Mouse (Mus musculus) lung, adult 18-20 months (tissue): ENCODE results near the gene 4930455H04Rik.

Experiments
- DNase-seq, 2 experiments: peaks; one replicate each; pipeline ENCODE4 v3.0.0; 2022; ENCODE audit warnings: mixed read lengths in 2 of 2

Gene 4930455H04Rik

GRCm38 (mm10) chr3:116967436-116967835 lies 631 bp upstream of the 4930455H04Rik start:
- DNase-seq: no peak

GRCm38 (mm10) chr3:116968540-116968997 lies 502 bp downstream of the 4930455H04Rik start, which contains the start of gene Palmd:
Palmd (minus strand) TSS chr3:116968987.
- DNase-seq: peak; percentile 60 to 63

- DNase-seq: no peak
Measured at GRCm38 (mm10) chr3:116969003-116969402, 936 bp downstream of the 4930455H04Rik start.

DNA sequence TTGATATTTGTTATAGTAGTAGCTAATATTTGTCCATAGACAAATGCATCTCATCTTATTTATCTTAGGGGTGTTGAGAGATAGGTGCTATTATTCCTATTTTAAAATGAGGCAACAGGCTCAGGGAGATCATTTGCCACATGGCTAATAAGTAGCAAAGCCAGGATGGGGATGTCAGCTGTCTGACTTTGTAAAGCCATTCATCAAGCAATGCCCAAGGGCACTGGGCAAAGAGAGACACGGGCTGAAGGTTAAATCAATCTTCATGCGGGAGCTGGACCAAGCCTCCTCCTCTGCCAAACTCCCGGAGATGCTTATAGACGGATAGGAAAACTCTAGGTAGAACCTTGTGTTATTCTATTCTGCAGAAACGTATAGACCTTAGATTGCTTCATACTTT lies 1.7 kb downstream of the 4930455H04Rik start:
- no peak for DNase-seq

DNA sequence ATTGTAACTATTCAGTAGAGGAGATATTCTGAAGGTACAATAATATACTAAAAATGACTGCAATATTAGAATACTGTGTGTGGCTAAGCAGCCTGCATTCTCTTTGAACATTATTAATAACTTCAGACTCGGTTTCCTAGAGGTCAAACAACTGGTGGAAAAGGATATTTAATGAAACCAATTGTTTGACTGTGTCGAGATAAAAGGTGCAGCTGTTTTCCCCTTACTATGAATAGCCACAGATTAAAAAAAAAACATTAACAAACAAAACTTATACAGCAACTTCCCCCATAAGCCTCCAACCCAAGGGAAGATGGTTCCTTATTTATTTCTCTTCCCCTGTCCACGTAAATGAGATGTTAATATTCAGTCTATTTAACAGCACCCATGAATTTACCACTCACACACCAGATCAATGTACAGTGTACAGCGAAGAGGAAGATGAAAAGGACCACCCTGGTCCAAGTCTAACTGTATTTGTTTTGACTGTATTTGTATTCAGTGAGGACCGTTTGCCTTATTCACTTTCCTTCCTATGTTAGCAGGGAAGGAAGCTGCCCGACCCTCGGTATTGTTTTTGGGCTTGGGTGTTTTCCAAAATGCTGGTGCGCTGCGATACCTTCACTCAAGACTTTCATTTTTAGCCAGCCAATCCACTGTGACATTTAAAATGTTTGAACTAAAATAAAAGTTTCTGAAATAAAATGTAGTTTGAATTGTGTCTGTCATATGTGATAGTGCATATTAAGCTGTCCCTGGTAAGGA lies 13.9 kb downstream of the 4930455H04Rik start:
- DNase-seq: no peak

DNA sequence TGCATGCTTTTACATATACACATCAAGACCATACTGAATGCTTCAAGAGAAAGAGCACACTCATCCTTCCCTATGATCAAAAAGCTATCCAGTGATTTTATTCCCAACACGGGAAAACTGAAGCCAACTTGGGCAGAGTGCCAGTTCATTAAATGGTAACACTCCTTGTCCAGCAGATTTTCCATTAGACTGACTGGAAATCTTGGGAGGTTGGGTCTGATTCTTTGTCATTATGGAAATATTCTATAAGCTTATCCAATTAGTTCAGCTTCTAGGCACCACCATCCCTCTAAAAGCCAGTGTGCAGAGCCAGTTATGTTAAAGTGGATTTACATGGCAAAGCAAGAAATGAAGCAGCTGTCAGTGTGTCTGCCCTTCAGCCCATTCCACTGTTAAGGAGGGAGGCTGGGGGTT lies 17.0 kb downstream of the 4930455H04Rik start:
- no peak for DNase-seq

GRCm38 (mm10) chr3:116985741-116986140 lies 17.7 kb downstream of the 4930455H04Rik start:
- DNase-seq: no peak

- no peak for DNase-seq
Measured at GRCm38 (mm10) chr3:116986451-116986850, 18.4 kb downstream of the 4930455H04Rik start.

- no peak for DNase-seq
Measured at GRCm38 (mm10) chr3:116988221-116988620, 20.2 kb downstream of the 4930455H04Rik start.

DNA sequence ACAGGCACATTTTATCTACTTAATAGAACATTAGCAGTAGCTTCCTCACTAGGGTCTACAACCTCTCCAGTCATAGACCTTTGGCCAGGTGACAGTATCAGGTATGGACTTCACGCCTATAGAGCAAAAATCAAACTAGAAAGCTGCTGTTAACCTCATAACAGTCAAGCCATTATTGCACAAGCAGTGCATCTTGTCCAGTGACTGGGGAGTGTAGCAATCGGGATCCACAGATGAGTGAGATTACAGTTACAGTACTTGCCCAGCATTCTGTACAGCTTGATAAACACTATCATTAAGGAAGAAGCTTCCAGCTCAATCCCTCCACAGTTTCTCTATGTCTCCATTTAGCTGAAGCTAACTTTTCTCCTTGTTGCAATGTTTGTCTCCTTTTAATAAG lies 23.1 kb downstream of the 4930455H04Rik start:
- DNase-seq: no peak

- DNase-seq: no peak
Measured at GRCm38 (mm10) chr3:116993011-116993410, 24.9 kb downstream of the 4930455H04Rik start.

DNA sequence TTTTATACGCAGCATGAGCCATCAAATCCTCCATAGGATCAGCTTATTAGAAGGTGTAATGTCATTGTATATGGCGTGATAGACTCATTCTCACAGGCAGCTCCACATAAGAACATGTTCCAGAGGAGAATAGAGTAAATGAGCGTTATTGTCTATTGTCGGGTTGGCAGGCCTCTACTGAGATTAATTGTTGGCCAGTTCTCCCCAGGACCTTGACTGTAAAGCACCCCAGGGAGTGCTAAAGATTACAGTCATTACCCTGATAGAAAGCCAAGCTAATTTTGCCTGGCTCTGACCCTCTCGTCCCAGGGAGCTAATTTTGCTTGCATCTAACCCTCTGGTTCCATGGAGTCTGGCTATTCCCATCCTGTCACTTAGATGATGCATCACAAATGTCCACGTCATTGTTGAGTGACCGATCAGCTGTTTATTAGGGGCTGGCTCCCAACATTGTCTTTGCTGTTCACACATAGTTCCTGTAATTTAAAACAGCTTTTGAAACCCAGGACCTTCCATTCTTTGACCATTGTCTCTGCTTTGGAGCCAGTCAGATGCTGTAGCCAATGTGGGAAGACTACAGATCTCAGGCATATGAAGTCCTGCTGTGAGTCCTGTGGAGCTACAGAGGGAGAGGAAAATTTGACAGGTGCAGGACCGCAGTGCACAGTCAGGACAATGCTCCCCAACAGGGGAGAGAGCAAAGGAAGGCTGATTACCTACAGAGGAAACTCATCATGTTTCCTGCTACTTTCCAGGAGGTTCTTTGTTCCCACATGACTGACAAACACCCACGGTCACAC lies 33.8 kb downstream of the 4930455H04Rik start:
- no peak for DNase-seq

DNA sequence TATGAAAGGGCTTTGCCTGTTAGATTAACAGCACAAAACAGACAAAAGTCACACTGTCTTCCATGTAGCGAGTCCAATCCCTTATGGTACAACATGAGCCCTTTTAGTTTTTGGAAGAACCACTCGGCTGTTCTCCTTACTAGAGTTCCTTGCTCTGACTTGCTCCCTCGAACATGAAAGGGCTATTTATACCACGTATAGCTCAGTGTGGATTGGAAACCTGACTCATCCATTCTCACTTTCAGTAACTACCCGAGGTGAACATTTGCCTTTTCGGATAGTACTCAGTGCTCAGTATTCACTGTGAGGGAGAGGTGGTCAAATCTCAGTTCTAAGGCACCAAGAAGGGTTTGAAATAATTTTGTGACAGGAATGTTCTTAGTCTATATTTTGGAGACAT lies 35.3 kb downstream of the 4930455H04Rik start:
- DNase-seq: no peak

DNA sequence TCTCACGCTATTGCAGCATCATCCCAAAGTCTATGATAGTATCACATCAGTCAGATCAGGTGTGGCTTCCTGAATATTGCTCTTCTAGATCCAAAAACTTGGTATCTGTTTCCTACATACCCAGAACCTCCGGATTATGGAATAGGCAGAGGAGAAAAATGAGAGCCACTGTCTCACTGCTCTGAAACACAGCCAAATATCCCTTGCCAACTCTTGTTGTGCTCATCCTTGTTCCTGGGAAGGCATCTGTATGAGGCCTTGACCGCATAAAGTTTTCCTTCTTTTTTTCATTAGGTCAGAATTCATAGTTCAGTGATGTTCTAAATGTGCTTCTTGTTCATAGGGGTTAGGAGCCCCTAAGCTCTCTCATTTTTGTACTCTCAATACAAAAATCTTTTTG lies 38.6 kb downstream of the 4930455H04Rik start:
- no peak for DNase-seq

- DNase-seq: no peak
Measured at GRCm38 (mm10) chr3:117007340-117007739, 39.3 kb downstream of the 4930455H04Rik start.

GRCm38 (mm10) chr3:117010182-117010581 lies 42.1 kb downstream of the 4930455H04Rik start:
- DNase-seq: no peak

DNA sequence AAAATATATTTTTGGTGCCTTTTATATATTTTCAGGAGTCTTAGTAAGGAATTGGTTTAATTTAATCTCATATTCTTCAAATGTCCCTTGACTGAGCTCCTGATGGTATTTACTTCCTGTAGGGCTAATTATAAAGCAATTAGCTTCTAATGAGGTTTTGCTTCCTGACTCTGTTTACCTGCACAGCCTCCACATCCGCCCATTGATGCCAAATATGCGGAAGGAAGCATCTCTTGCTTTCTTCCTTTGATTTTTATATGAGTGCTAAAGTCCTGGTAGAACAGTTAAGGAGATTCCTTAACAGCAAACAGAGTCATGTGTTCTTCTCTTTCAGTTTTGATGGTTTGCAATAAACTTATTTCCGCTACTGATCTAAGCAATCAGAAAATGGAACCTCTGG lies 52.3 kb downstream of the 4930455H04Rik start:
- DNase-seq: no peak

DNA sequence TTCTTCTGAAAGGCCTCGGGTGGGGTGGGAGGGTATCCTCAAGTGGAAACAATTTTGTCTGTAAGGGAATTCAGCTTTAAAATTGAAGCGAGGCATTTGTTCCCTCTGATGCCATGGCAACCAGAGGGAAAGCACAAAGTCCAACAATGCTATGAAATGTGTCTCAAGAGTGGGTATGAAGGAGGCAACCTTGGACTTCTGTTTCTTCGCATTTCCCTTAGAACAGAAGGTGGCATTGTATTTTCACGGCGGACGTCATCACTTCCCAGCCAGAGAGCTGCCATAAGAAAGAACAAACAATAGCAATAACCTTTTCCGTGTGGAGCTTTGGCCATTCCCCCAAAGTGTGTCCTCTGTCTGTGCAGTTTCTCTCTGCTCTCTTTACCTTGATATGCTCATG lies 53.8 kb downstream of the 4930455H04Rik start:
- no peak for DNase-seq

- DNase-seq: no peak
Measured at GRCm38 (mm10) chr3:117024111-117024510, 56.0 kb downstream of the 4930455H04Rik start.

- no peak for DNase-seq
Measured at GRCm38 (mm10) chr3:117024557-117024956, 56.5 kb downstream of the 4930455H04Rik start.

- DNase-seq: no peak
Measured at GRCm38 (mm10) chr3:117025421-117025820, 57.4 kb downstream of the 4930455H04Rik start.
